Mouse (Mus musculus) splenic B cell, adult 2 months (primary cell): ENCODE measurements around the gene Gm44502.

Source experiments
- DNase-seq: peaks from one replicate; pipeline ENCODE4 v3.0.0-alpha.2; 2011; ENCODE audit warnings: low read depth, low spot score
- H3K27me3 ChIP-seq: 2 replicates; pipeline ENCODE4 v1.6.1; 2012; ENCODE audit warnings: mild to moderate bottlenecking, low read length, moderate library complexity, mixed read lengths; ENCODE audit not compliant: control insufficient read depth, poor library complexity, insufficient read depth, severe bottlenecking
- H3K36me3 ChIP-seq: 2 replicates; pipeline ENCODE4 v1.6.1; 2012; ENCODE audit warnings: mild to moderate bottlenecking, low read length, moderate library complexity, mixed read lengths; ENCODE audit not compliant: control insufficient read depth, poor library complexity, insufficient read depth, severe bottlenecking

Gm44502 gene

DNA sequence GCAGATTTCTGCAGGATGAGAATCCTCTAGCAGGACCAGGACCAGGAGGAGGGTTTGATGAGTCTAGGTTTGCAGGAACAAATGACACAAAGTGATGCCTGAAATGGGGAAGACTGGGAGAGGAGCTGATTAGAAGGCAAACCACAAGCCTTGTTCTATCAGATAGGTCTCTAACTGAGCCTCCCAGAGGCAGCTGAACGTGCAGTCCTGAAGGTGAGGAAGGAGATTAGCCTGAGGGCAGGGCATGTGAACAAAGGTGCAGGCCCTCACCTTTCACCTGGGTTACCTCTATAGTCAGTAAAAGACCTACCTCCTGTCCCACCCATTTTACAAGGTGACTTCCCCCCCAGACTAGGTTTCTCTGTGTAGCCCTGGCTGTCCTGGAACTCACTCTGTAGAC, 29.8 kb downstream of the Gm44502 start:
- no peak for DNase-seq
- Histone ChIP-seq H3K27me3 (no peaks in the 10 kb centered on the region), H3K36me3 (no peaks in the 10 kb centered on the region)

- DNase-seq: no peak
- no peaks in the 10 kb centered on the region for H3K36me3 ChIP-seq
- H3K27me3 ChIP-seq: no peaks in the 10 kb centered on the region
These were observed 31.4 kb downstream of the Gm44502 start for GRCm38 (mm10) chr15:89398146-89398545.

- no peak for DNase-seq
- no peaks in the 10 kb centered on the region for H3K27me3 ChIP-seq
- H3K36me3 ChIP-seq: no peaks in the 10 kb centered on the region
These were observed 32.6 kb downstream of the Gm44502 start for GRCm38 (mm10) chr15:89396883-89397282.

DNA sequence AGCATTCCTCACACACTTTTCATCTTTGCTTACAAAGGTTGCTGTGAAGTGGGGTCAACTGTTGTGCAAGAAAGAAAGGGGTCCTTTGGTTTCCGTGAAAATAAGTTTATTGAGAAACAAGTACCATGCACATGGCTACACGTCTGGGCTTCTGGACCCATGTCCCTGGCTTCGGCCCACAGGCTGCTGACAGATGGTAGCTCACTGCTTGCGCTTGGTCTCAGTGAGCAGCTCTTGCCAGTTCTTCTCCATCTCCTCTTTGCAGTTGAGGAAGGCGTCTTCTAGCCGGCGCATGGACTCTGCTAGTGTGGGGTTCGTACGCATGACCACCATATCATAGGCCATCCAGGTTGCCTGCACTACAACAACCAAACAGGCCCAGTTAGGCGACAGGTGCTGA, 39.4 kb downstream of the Gm44502 start:
- Histone ChIP-seq H3K36me3 (no peaks in the 10 kb centered on the region), H3K27me3 (no peaks in the 10 kb centered on the region)
- no peak for DNase-seq

- no peak for DNase-seq
- Histone ChIP-seq H3K27me3 (no peaks in the 10 kb centered on the region), H3K36me3 (no peaks in the 10 kb centered on the region)
These were observed 42.4 kb downstream of the Gm44502 start for GRCm38 (mm10) chr15:89387127-89387526.

- no peak for DNase-seq
- no peaks in the 10 kb centered on the region for H3K27me3 ChIP-seq
- no peaks in the 10 kb centered on the region for H3K36me3 ChIP-seq
These were observed 44.9 kb downstream of the Gm44502 start, which contains the start of gene Klhdc7b for GRCm38 (mm10) chr15:89384617-89385016. TSS of gene Klhdc7b (plus strand) at chr15:89384917.

- no peak for DNase-seq
- H3K36me3 ChIP-seq: no peaks in the 10 kb centered on the region
- H3K27me3 ChIP-seq: no peaks in the 10 kb centered on the region
These were observed 50.1 kb downstream of the Gm44502 start for GRCm38 (mm10) chr15:89379429-89379828.

GRCm38 (mm10) chr15:89378831-89379401, 50.6 kb downstream of the Gm44502 start, which contains the start of gene Odf3b:
TSS of gene Odf3b (minus strand) at chr15:89379282.
- Histone ChIP-seq H3K27me3 (no peaks in the 10 kb centered on the region), H3K36me3 (no peaks in the 10 kb centered on the region)
- DNase-seq: no peak

GRCm38 (mm10) chr15:89377938-89378828, 51.3 kb downstream of the Gm44502 start:
- H3K27me3 ChIP-seq: no peaks in the 10 kb centered on the region
- DNase-seq: no peak
- no peaks in the 10 kb centered on the region for H3K36me3 ChIP-seq

- H3K27me3 ChIP-seq: no peaks in the 10 kb centered on the region
- no peak for DNase-seq
- H3K36me3 ChIP-seq: no peaks in the 10 kb centered on the region
These were observed 52.1 kb downstream of the Gm44502 start for GRCm38 (mm10) chr15:89377362-89377761.

GRCm38 (mm10) chr15:89376957-89377356, 52.5 kb downstream of the Gm44502 start, which contains the start of gene Tymp:
TSS of gene Tymp (minus strand) at chr15:89377039.
- DNase-seq: no peak
- H3K36me3 ChIP-seq: no peaks in the 10 kb centered on the region

DNA sequence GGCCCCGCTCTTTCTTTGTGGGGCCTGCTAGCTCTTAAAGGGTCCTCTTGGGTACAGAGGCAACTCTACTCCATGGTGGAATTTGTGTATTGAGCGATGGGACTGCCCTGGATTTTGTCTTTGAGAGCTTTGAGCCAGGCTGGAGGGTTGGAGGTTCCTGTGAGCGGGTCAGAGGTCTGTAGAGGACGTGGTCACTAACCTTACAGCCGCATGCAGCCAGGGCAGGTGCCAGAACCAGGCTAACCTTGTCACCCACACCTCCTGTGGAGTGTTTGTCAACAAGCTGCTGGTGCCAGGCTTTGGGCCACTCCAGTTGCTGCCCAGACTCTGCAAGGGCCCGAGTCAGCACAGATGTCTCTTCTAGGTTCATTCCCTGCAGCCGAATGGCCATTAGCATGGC, 53.5 kb downstream of the Gm44502 start:
- DNase-seq: no peak
- Histone ChIP-seq H3K27me3 (no peaks in the 10 kb centered on the region), H3K36me3 (no peaks in the 10 kb centered on the region)

More at GRCm38 (mm10) chr15:89376957-89377356, 52.5 kb downstream of the Gm44502 start, which contains the start of gene Tymp:
- H3K27me3 ChIP-seq: no peaks in the 10 kb centered on the region

- H3K36me3 ChIP-seq: peaks cover 2% of the 10 kb centered on the region; the same call in 1 of the 2 replicates
- no peak for DNase-seq
- no peaks in the 10 kb centered on the region for H3K27me3 ChIP-seq
These were observed 54.5 kb downstream of the Gm44502 start for GRCm38 (mm10) chr15:89374801-89375534.

GRCm38 (mm10) chr15:89374340-89374739, 55.2 kb downstream of the Gm44502 start:
- DNase-seq: no peak
- Histone ChIP-seq H3K27me3 (no peaks in the 10 kb centered on the region), H3K36me3 (peaks cover 5% of the 10 kb centered on the region)
